7 mouse cellular contexts compared by ENCODE assay signal in the genomic region with DNA sequence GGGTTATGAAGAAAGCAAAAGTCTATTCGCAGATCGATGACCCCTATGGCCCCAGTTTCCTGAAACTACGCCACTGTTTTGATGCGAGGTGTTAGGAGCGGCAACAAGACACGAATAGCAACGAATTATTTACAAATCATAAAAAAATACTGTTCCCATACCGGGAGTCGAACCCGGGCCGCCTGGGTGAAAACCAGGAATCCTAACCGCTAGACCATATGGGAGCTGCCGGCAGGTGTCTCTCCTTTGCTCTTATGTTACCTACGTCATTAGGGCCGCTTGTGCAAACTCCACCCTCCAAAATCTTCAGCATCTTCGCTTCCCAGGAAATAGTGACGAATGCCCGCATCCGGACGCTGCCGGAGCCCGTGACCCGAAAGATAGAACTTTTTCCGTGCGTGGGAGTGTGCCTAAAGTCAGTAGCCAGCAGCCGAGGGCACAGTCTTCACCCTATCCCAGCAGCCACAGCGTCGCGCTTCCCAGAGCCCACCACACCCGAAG. TPM values are rescaled to one million over a fixed set of nuclear protein-coding genes. Genes with fewer than 3 reads are reported as not detected.
DNase-seq lines count a peak whose midpoint lies in the region; ATAC-seq and TF ChIP-seq lines count a peak whose summit lies in the region.

No protein-coding gene starts in this region.

- TF ChIP-seq CTCF in kidney, adult 2 months (conservative IDR thresholded peaks at IDR 0.05; ENCODE audit: insufficient read depth, insufficient read length, low read depth, low read length): no peak
- no peak for TF ChIP-seq CTCF in small intestine, adult 2 months (IDR thresholded peaks at IDR 0.05; ENCODE audit: extremely low read depth, insufficient read length, insufficient replicate concordance, low read depth, low read length)

- peak; percentile 88 to 89 for DNase-seq in adrenal gland, postnatal 36 days
- peak; percentile 92 to 97 for DNase-seq in heart, adult 18-20 months
- peak; percentile 94 for DNase-seq in kidney, adult 2 months
- peak; percentile 98 for DNase-seq in limb, embryonic 11.5 days (ENCODE audit: low spot score)

- no peak for ATAC-seq in embryonic facial prominence, embryonic 12.5 days (ENCODE audit: insufficient number of reproducible peaks, insufficient read depth, low FRiP score, low TSS enrichment)
- peak; percentile 10; the same call in 1 of the 2 replicates for ATAC-seq in limb, embryonic 11.5 days (ENCODE audit: insufficient number of reproducible peaks, low FRiP score, low TSS enrichment, low read depth)
- ATAC-seq in midbrain, embryonic 13.5 days: peak; percentile 17; the same call in 1 of the 2 replicates

- peak overlapping the region; percentile 60 for H3K9ac ChIP-seq in embryonic facial prominence, embryonic 12.5 days
- H3K9ac ChIP-seq in limb, embryonic 11.5 days (ENCODE audit: low read length): peak overlapping the region; percentile 80
- peak overlapping the region; percentile 62 for H3K9ac ChIP-seq in midbrain, embryonic 13.5 days (replicated peaks)

- peak overlapping the region; percentile 61 for H3K4me2 ChIP-seq in embryonic facial prominence, embryonic 12.5 days (replicated peaks)
- H3K4me2 ChIP-seq in limb, embryonic 11.5 days (ENCODE audit: low read depth, severe bottlenecking): peak overlapping the region; percentile 36
- H3K4me2 ChIP-seq in midbrain, embryonic 13.5 days (replicated peaks): peak overlapping the region; percentile 70

- 0 out of 2 replicates have a peak, but pooled peaks cover 4% of the 10 kb centered on the region for H3K4me1 ChIP-seq in embryonic facial prominence, embryonic 12.5 days
- H3K4me1 ChIP-seq in kidney, adult 2 months (ENCODE audit: control insufficient read depth, insufficient read depth, low read length): 0 out of 2 replicates have a peak, but pooled peaks cover 4% of the 10 kb centered on the region
- peaks cover 4% of the 10 kb centered on the region; the same call in 1 of the 2 replicates for H3K4me1 ChIP-seq in limb, embryonic 11.5 days (ENCODE audit: control insufficient read depth, insufficient read depth, low read length)
- peaks cover 23% of the 10 kb centered on the region for H3K4me1 ChIP-seq in midbrain, embryonic 13.5 days (replicated peaks)
- peaks cover 10% of the 10 kb centered on the region; the same call in 1 of the 2 replicates for H3K4me1 ChIP-seq in small intestine, adult 2 months (ENCODE audit: control insufficient read depth, insufficient read depth, insufficient read length, low read length)

- peaks cover 26% of the 10 kb centered on the region for H3K9me3 ChIP-seq in embryonic facial prominence, embryonic 12.5 days
- peaks cover 16% of the 10 kb centered on the region for H3K9me3 ChIP-seq in limb, embryonic 11.5 days (ENCODE audit: control insufficient read depth, low read length)
- peaks cover 23% of the 10 kb centered on the region for H3K9me3 ChIP-seq in midbrain, embryonic 13.5 days

- 1% methylated on average over 30 of the region's 30 CpGs for WGBS in embryonic facial prominence, embryonic 12.5 days
- under 1% methylated on average over 30 of the region's 30 CpGs for WGBS in kidney, adult 2 months
- WGBS in limb, embryonic 11.5 days: 0% methylated on average over 30 of the region's 30 CpGs
- under 1% methylated on average over 30 of the region's 30 CpGs for WGBS in midbrain, embryonic 13.5 days
- WGBS in small intestine, adult 2 months: under 1% methylated on average over 30 of the region's 30 CpGs

- peak; percentile 3 for TF ChIP-seq POLR2A in kidney, adult 2 months (IDR thresholded peaks at IDR 0.05; ENCODE audit: low read depth, low read length)
- peak; percentile 20; the same call in 1 of the 2 replicates for TF ChIP-seq POLR2A in small intestine, adult 2 months (IDR thresholded peaks at IDR 0.05; ENCODE audit: low read depth, low read length)

- peak overlapping the region; percentile 56 for H3K4me3 ChIP-seq in embryonic facial prominence, embryonic 12.5 days
- peak overlapping the region; percentile 62 for H3K4me3 ChIP-seq in kidney, adult 2 months (ENCODE audit: insufficient read depth, low read depth, low read length)
- peak overlapping the region; percentile 62 for H3K4me3 ChIP-seq in limb, embryonic 11.5 days (ENCODE audit: low read depth, low read length)
- peak overlapping the region; percentile 50 for H3K4me3 ChIP-seq in midbrain, embryonic 13.5 days (replicated peaks)
- H3K4me3 ChIP-seq in small intestine, adult 2 months (ENCODE audit: low read depth, low read length): peak overlapping the region; percentile 97

- no peaks in the 10 kb centered on the region for H3K27me3 ChIP-seq in embryonic facial prominence, embryonic 12.5 days
- H3K27me3 ChIP-seq in kidney, adult 2 months (replicated peaks; ENCODE audit: control insufficient read depth, insufficient read depth, low read length): no peaks in the 10 kb centered on the region
- no peaks in the 10 kb centered on the region for H3K27me3 ChIP-seq in limb, embryonic 11.5 days (ENCODE audit: control insufficient read depth, insufficient read depth, low read length)
- H3K27me3 ChIP-seq in midbrain, embryonic 13.5 days: no peaks in the 10 kb centered on the region
- H3K27me3 ChIP-seq in small intestine, adult 2 months (ENCODE audit: control insufficient read depth, insufficient read depth, low read length): no peaks in the 10 kb centered on the region

- peaks cover 28% of the 10 kb centered on the region for H3K36me3 ChIP-seq in embryonic facial prominence, embryonic 12.5 days
- H3K36me3 ChIP-seq in kidney, adult 2 months (ENCODE audit: control insufficient read depth, insufficient read depth, low read length): no peaks in the 10 kb centered on the region
- no peaks in the 10 kb centered on the region for H3K36me3 ChIP-seq in limb, embryonic 11.5 days (ENCODE audit: control insufficient read depth, insufficient read depth, low read length)
- H3K36me3 ChIP-seq in midbrain, embryonic 13.5 days: peaks cover 27% of the 10 kb centered on the region
- no peaks in the 10 kb centered on the region for H3K36me3 ChIP-seq in small intestine, adult 2 months (ENCODE audit: control insufficient read depth, insufficient read depth, low read length)

- H3K27ac ChIP-seq in embryonic facial prominence, embryonic 12.5 days: peak overlapping the region; percentile 81
- H3K27ac ChIP-seq in kidney, adult 2 months (ENCODE audit: insufficient read depth, low read depth, low read length): peak overlapping the region; percentile 34
- H3K27ac ChIP-seq in limb, embryonic 11.5 days (replicated peaks; ENCODE audit: low read depth, low read length): peak overlapping the region; percentile 69
- H3K27ac ChIP-seq in midbrain, embryonic 13.5 days: peak overlapping the region; percentile 86
- H3K27ac ChIP-seq in small intestine, adult 2 months (ENCODE audit: insufficient read depth, low read depth, low read length): peak overlapping the region; percentile 52

RNA-seq across cellular contexts. Expression of a gene that starts 4.8 kb away (rescaled TPM):
- total RNA-seq in adrenal gland, postnatal 36 days (2021): 10 to 100 TPM; 16.8 to 17.4 TPM
- polyA plus RNA-seq in embryonic facial prominence, embryonic 12.5 days (2016; fragmentation: Nextera tagmentation; extraction: Ambion mirVana): 51.0 and 52.1 TPM in 2 replicates
- 10 to 100 TPM; 13.4 to 15.5 TPM for total RNA-seq in heart, adult 18-20 months (2021)
- 20.0 and 21.7 TPM in 2 replicates for polyA plus RNA-seq in kidney, adult 2 months (2012; rRNA removed)
- polyA plus RNA-seq in limb, embryonic 11.5 days (2014; fragmentation: Nextera tagmentation; extraction: Ambion mirVana): 52.6 and 53.8 TPM in 2 replicates
- polyA plus RNA-seq in midbrain, embryonic 13.5 days (2015; fragmentation: Nextera tagmentation; extraction: Ambion mirVana): 73.2 and 77.3 TPM in 2 replicates
- 12.5 and 12.6 TPM in 2 replicates for polyA plus RNA-seq in small intestine, adult 2 months (2012; rRNA removed)

RNA-seq across cellular contexts. Expression of a gene that starts 4.9 kb away (rescaled TPM):
- 10 to 100 TPM; 62.0 to 76.0 TPM for total RNA-seq in adrenal gland, postnatal 36 days (2021)
- polyA plus RNA-seq in embryonic facial prominence, embryonic 12.5 days (2016; fragmentation: Nextera tagmentation; extraction: Ambion mirVana): 88.4 and 90.3 TPM in 2 replicates
- total RNA-seq in heart, adult 18-20 months (2021): 10 to 100 TPM; 30.5 to 31.2 TPM
- polyA plus RNA-seq in kidney, adult 2 months (2012; rRNA removed): 64.7 and 71.4 TPM in 2 replicates
- polyA plus RNA-seq in limb, embryonic 11.5 days (2014; fragmentation: Nextera tagmentation; extraction: Ambion mirVana): 102 and 118 TPM in 2 replicates
- 62.6 and 63.1 TPM in 2 replicates for polyA plus RNA-seq in midbrain, embryonic 13.5 days (2015; fragmentation: Nextera tagmentation; extraction: Ambion mirVana)
- polyA plus RNA-seq in small intestine, adult 2 months (2012; rRNA removed): 19.3 and 45.4 TPM in 2 replicates

RNA-seq across cellular contexts. Expression of a gene that starts 24.9 kb away (rescaled TPM):
- total RNA-seq in adrenal gland, postnatal 36 days (2021): 1 to 10 TPM; 3.4 to 5.9 TPM
- polyA plus RNA-seq in embryonic facial prominence, embryonic 12.5 days (2016; fragmentation: Nextera tagmentation; extraction: Ambion mirVana): 9.9 and 14.1 TPM in 2 replicates
- total RNA-seq in heart, adult 18-20 months (2021): 1 to 10 TPM; 4.0 to 4.3 TPM
- 42.4 and 44.6 TPM in 2 replicates for polyA plus RNA-seq in kidney, adult 2 months (2012; rRNA removed)
- 7.6 and 7.9 TPM in 2 replicates for polyA plus RNA-seq in limb, embryonic 11.5 days (2014; fragmentation: Nextera tagmentation; extraction: Ambion mirVana)
- 6.0 and 6.2 TPM in 2 replicates for polyA plus RNA-seq in midbrain, embryonic 13.5 days (2015; fragmentation: Nextera tagmentation; extraction: Ambion mirVana)
- 242 and 351 TPM in 2 replicates for polyA plus RNA-seq in small intestine, adult 2 months (2012; rRNA removed)

Comparison
In these comparisons a context has a peak if more than half of its experiments do, and no peak if none do; other contexts are left out.
1. H3K27ac ChIP-seq: peak in every context shown above with its lines; median percentile 86 in midbrain, embryonic 13.5 days; 81 in embryonic facial prominence, embryonic 12.5 days; 69 in limb, embryonic 11.5 days; 52 in small intestine, adult 2 months; 34 in kidney, adult 2 months.